Mouse (Mus musculus) kidney, adult 2 months (tissue): ENCODE data around the gene Prex1. TPM values are rescaled to one million over a fixed set of nuclear protein-coding genes. Genes with fewer than 3 reads are reported as not detected.

Experiments used
- DNase-seq: peaks from one replicate; pipeline ENCODE4 v3.0.0; 2021
- H3K27ac ChIP-seq: fragments of 200-500 bp; 2 replicates; pipeline ENCODE4 v1.5.1; 2012; ENCODE audit warnings: low read depth, low read length, control low read depth, inconsistent platforms; ENCODE audit not compliant: insufficient read depth
- H3K27me3 ChIP-seq: fragments of 200-500 bp; replicated peaks from 2 replicates; pipeline ENCODE4 v1.6.1; 2012; ENCODE audit warnings: mild to moderate bottlenecking, moderate library complexity, low read length, inconsistent platforms; ENCODE audit not compliant: control insufficient read depth, insufficient read depth
- H3K36me3 ChIP-seq: fragments of 200-500 bp; 2 replicates; pipeline ENCODE4 v1.6.1; 2012; ENCODE audit warnings: mild to moderate bottlenecking, moderate library complexity, low read length, inconsistent platforms; ENCODE audit not compliant: control insufficient read depth, insufficient read depth
- H3K4me1 ChIP-seq: fragments of 200-500 bp; 2 replicates; pipeline ENCODE4 v1.6.1; 2011; ENCODE audit warnings: low read length; ENCODE audit not compliant: control insufficient read depth, insufficient read depth
- H3K4me3 ChIP-seq: fragments of 200-500 bp; 2 replicates; pipeline ENCODE4 v1.5.1; 2011; ENCODE audit warnings: mild to moderate bottlenecking, low read depth, low read length, control low read depth; ENCODE audit not compliant: insufficient read depth
- CTCF ChIP-seq: fragments of 200-500 bp; conservative IDR thresholded peaks from 2 replicates; pipeline ENCODE4 v1.5.1; 2011; ENCODE audit warnings: low read depth, mild to moderate bottlenecking, control low read depth, low read length, moderate library complexity, mixed read lengths; ENCODE audit not compliant: insufficient read depth, insufficient read length
- POLR2A ChIP-seq: fragments of 200-500 bp; IDR thresholded peaks from one replicate; pipeline ENCODE4 v1.6.1; 2011; ENCODE audit warnings: low read depth, low read length, control low read depth
- WGBS: fragments of 180-500 bp; shearing (Covaris S2); methylation state at CpG from one replicate; pipeline ENCODE4 v1.1.7; 2018; 5-methylcytosine and 5-hydroxymethylcytosine counted together
- polyA plus RNA-seq: library from polyadenylated mRNA; depleted of rRNA; stranded (reverse); fragments of >200 nt; gene quantifications from 2 replicates; pipeline ENCODE4 v1.2.3, GENCODE M21; 2012

Prex1 gene
- polyA plus RNA-seq, 1 experiment = 14.5 TPM

DNA sequence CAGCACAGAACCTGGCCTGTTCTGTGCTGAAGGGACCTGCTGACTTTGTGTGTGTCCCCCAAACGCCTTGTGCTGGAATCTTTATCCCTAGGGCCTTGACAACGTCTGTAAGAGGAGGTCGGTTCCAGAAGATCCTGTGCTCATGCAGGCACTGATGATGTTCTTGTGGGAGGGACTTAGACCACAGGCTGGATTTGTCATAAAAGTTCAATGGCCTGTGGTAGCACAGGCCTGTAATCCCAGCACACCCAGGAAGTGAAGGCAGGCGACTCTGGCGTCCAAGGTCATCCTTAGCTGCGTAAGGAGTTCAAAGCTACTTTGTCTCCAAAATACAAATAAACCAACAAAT, 16.9 kb upstream of the Prex1 start:
- Histone ChIP-seq H3K27ac (no peak overlapping the region), H3K4me3 (no peak overlapping the region), H3K4me1 (no peaks in the 10 kb centered on the region), H3K36me3 (no peaks in the 10 kb centered on the region), H3K27me3 (no peaks in the 10 kb centered on the region)
- DNase-seq = no peak
- 70% methylated on average over 6 of the region's 6 CpGs for WGBS
- TF ChIP-seq CTCF (no peak), POLR2A (no peak)

DNA sequence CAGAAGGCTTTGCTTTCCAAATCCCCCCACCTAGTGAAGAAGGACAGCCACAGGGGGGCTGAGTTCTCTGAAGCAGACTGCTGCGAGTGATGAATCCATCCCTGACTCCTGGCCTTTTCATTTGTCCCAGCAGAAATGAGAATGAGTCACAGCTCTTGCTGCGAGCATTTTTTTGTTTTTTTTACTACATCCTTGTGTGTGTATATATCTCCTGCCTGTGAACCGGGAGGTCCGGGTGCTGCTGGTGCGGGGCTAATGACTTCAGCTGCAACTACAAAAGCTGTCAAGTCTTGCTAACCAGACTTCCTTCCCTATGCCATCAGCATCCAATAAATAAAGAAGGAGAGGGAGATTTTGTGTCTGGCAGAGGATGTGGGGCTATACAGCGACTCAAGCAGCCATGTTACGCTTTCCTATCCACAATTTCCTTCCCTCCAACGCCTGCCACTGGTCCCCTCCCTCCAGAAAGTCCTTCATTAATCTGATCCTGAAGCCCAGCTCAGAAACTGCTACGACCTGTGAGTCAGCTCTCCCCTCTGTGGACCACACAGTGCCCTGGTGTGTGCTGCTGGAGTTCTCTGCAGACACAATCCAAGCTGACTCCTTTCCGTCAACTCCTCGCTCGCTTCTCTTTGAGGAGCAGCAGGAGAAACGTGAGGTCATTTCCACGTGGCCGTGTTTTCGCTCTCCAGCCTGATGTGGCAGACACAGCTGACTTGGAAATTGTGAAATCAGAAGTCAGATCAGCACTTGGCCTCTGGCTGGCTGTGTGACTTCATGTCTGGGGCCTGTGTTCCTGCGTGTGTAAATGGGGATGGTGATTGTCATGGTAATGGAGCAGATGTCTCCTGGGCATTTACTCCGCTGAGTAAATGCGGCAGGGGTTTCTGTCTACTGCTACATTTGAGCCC, 16.3 kb upstream of the Prex1 start:
- H3K27ac ChIP-seq = no peak overlapping the region

DNA sequence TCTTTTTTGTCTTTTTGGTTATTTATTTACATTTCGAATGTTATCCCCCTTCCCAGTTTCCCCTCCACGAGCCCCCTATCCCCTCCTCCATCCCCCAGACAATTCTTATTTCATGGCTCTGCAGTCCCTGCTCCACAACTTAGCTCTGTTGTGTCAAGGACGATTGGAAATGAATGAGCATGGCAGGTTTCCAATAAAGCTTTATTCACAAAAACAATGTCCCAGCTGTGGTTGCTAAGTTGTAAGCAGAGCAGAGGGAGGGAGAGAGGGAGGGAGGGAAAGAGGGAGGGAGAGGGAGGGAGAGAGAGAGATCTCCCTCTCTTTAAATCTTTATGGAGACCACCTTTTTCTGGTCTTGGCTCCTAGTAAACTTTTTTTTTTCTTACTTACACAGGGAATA, 15.4 kb upstream of the Prex1 start:
- Histone ChIP-seq H3K27me3 (no peaks in the 10 kb centered on the region), H3K4me3 (no peak overlapping the region), H3K4me1 (no peaks in the 10 kb centered on the region), H3K27ac (no peak overlapping the region), H3K36me3 (no peaks in the 10 kb centered on the region)
- no peak for DNase-seq
- 63% methylated on average over 3 of the region's 3 CpGs for WGBS
- no peak for TF ChIP-seq POLR2A
- TF ChIP-seq CTCF = no peak

More for the DNA sequence above, 16.3 kb upstream of the Prex1 start:
- TF ChIP-seq POLR2A (no peak), CTCF (no peak)
- peak; percentile 52 for DNase-seq
- WGBS = 43% methylated on average over 19 of the region's 19 CpGs
- H3K36me3 ChIP-seq = no peaks in the 10 kb centered on the region
- H3K4me3 ChIP-seq = no peak overlapping the region
- H3K4me1 ChIP-seq = no peaks in the 10 kb centered on the region
- H3K27me3 ChIP-seq = no peaks in the 10 kb centered on the region

DNA sequence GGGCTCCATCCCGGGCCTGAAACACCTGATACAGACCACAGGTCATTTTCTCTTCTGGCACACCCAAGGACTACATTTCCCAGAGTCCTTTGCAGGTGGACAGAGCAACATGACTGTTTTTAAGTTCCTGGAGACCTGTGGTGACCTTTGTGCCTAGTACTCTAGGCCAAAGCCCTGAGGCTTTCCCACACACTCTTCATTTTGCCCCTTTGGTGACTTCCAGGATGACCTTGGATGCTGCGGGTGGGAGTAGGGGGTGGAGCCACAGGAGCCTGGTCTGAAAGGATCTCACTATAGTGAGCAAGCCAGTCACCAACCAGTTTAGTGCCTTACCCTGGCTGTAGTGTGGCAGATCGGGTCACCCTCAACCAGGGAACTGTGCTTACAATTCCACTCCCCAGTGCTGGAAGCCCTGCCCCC, 14.6 kb upstream of the Prex1 start:
- H3K36me3 ChIP-seq = no peaks in the 10 kb centered on the region
- 61% methylated on average over 3 of the region's 3 CpGs for WGBS
- no peak overlapping the region for H3K4me3 ChIP-seq
- peak; percentile 27 for DNase-seq
- TF ChIP-seq CTCF = no peak
- no peak for TF ChIP-seq POLR2A
- no peaks in the 10 kb centered on the region for H3K27me3 ChIP-seq
- no peak overlapping the region for H3K27ac ChIP-seq
- H3K4me1 ChIP-seq = no peaks in the 10 kb centered on the region

DNA sequence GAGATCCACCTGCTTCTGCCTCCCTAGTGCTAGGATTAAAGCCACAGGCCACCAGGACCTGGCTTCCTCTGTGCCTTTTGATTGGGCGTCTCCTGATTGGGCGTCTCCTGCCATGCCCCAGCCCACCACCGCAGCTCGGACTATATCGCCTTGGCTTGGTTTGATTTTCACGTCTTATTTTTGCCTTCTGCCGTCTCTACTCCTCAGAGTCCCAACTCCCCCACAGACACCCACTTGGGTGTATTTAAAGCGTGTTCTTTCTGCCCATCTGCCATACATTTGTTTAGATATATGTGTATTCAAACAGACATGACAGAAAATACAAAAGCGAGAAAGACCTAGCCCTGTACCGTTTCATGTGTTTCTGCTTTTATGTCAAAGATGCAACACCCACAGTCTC, 14.2 kb upstream of the Prex1 start:
- no peak overlapping the region for H3K4me3 ChIP-seq
- no peaks in the 10 kb centered on the region for H3K36me3 ChIP-seq
- no peak overlapping the region for H3K27ac ChIP-seq
- H3K4me1 ChIP-seq = no peaks in the 10 kb centered on the region
- 89% methylated on average over 10 of the region's 10 CpGs for WGBS
- H3K27me3 ChIP-seq = no peaks in the 10 kb centered on the region
- no peak for TF ChIP-seq POLR2A
- TF ChIP-seq CTCF = no peak
- DNase-seq = no peak

DNA sequence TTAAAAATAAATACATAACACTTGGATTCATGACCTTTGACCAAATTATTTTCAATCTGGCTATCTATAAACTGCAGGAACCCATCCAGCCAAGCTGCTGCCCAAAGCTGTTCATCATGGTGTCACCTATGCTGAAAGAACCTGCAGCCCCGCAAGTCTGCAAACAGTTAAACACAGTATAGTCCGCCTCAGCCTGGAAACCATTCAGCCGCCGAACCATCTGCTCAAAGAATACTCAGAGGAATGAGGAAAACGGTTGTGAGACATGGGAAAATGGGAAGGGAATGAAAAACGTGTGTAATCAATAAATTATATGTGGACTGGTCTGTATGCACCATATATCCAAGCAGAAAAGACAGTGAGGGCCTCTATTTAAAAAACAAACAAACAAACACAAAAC, 13.3 kb upstream of the Prex1 start:
- H3K4me3 ChIP-seq = no peak overlapping the region
- no peaks in the 10 kb centered on the region for H3K4me1 ChIP-seq
- no peak for TF ChIP-seq CTCF
- no peak for TF ChIP-seq POLR2A
- H3K36me3 ChIP-seq = no peaks in the 10 kb centered on the region
- no peak overlapping the region for H3K27ac ChIP-seq
- WGBS = 58% methylated on average over 6 of the region's 6 CpGs
- DNase-seq = no peak
- no peaks in the 10 kb centered on the region for H3K27me3 ChIP-seq

DNA sequence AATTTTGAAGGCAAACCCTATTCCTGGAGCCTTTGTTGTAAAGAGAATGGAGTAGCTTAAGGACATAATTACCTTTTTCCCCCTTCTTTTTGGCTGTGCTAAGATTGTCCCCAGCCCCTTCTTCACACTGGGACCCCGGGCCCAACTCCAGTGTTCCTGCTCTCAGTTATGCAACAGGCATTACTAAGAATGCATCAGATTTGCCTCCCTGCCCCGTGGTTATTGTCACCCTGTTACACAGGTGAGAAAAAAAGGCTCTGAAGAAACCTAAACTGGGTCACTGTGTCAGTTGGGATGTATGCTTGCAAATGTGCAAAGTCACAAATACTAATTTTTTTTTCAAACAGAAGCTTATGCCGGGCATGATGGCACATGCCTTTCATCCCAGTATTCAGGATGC, 6.8 kb upstream of the Prex1 start:
- Histone ChIP-seq H3K27me3 (no peaks in the 10 kb centered on the region), H3K36me3 (no peaks in the 10 kb centered on the region), H3K27ac (no peak overlapping the region), H3K4me3 (no peak overlapping the region), H3K4me1 (no peaks in the 10 kb centered on the region)
- no peak for DNase-seq
- 76% methylated on average over 3 of the region's 3 CpGs for WGBS
- no peak for TF ChIP-seq CTCF
- no peak for TF ChIP-seq POLR2A
